Comparison of ENCODE assay signal across 19 mouse cellular contexts in the genomic region with DNA sequence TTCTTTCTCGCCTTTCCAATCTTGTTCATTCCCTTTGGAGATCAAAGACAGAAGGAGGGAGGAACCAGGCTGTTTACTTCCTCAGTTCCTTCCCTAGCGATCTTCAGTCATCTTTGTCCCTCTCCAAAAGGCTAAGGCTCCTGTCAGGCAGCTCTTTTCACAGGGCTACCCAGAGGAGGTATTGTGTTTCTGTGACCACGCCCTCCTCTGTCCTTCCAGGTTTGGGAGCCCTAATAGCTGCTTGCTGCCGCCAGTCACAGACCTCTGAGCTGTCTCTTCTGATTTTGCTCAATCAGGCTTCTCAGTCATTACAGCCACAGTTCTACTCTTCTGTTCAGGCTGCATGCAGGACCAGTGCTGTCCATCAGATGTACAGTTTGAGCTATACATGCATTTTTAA.
DNase-seq lines count a peak whose midpoint lies in the region; ATAC-seq and TF ChIP-seq lines count a peak whose summit lies in the region.
"Had no signal": no experiment of that assay in that cellular context is flagged by ENCODE, and none has a peak within 500 bp of the region (broad histone marks: within the 10 kb centered on the region; RNA-seq: fewer than 3 reads in every experiment).

No protein-coding gene starts in this region.

- H3K4me2 ChIP-seq in midbrain, postnatal 0 days (ENCODE audit: low read depth, low read length, poor library complexity, severe bottlenecking) = no peak overlapping the region
- H3K4me2 ChIP-seq: heart, embryonic 13.5 days; liver, embryonic 11.5 days had no signal

- TF ChIP-seq POLR2A in brain, embryonic 14.5 days (IDR thresholded peaks at IDR 0.05; ENCODE audit: borderline replicate concordance, extremely low read depth, insufficient read depth, insufficient read length, poor library complexity, severe bottlenecking) = no peak

- H3K4me1 ChIP-seq in midbrain, embryonic 10.5 days = peaks cover 27% of the 10 kb centered on the region
- H3K4me1 ChIP-seq in midbrain, postnatal 0 days (ENCODE audit: insufficient read depth, low read length) = no peaks in the 10 kb centered on the region
- H3K4me1 ChIP-seq in embryonic facial prominence, embryonic 10.5 days = peaks cover 8% of the 10 kb centered on the region
- H3K4me1 ChIP-seq: heart, embryonic 13.5 days had no signal

- 1% methylated on average over 4 of the region's 4 CpGs for WGBS in midbrain, embryonic 10.5 days
- WGBS in midbrain, postnatal 0 days = 17% methylated on average over 4 of the region's 4 CpGs
- 3% methylated on average over 4 of the region's 4 CpGs for WGBS in embryonic facial prominence, embryonic 10.5 days

- TF ChIP-seq CTCF in midbrain, postnatal 0 days (IDR thresholded peaks at IDR 0.05) = no peak
- TF ChIP-seq CTCF in brain, embryonic 14.5 days (IDR thresholded peaks at IDR 0.05; ENCODE audit: borderline replicate concordance, extremely low read depth, insufficient read depth, insufficient read length) = no peak

- no peak for ATAC-seq in midbrain, postnatal 0 days (ENCODE audit: low FRiP score)

- H3K27ac ChIP-seq in midbrain, embryonic 10.5 days (replicated peaks) = 0 out of 2 replicates have a peak overlapping the region, but pooled peaks have one; percentile 23
- no peak overlapping the region for H3K27ac ChIP-seq in midbrain, postnatal 0 days (ENCODE audit: low read depth, low read length)
- no peak overlapping the region for H3K27ac ChIP-seq in embryonic facial prominence, embryonic 10.5 days (replicated peaks)
- H3K27ac ChIP-seq: gastrocnemius, adult 2 months; heart, embryonic 13.5 days; layer of hippocampus, adult 2 months had no signal

- no peaks in the 10 kb centered on the region for H3K9me3 ChIP-seq in midbrain, embryonic 10.5 days (replicated peaks)
- no peaks in the 10 kb centered on the region for H3K9me3 ChIP-seq in midbrain, postnatal 0 days (ENCODE audit: low read length)
- H3K9me3 ChIP-seq in embryonic facial prominence, embryonic 10.5 days = no peaks in the 10 kb centered on the region
- H3K9me3 ChIP-seq: heart, embryonic 13.5 days had no signal

- no peaks in the 10 kb centered on the region for H3K36me3 ChIP-seq in midbrain, embryonic 10.5 days
- H3K36me3 ChIP-seq in midbrain, postnatal 0 days (ENCODE audit: insufficient read depth, low read length) = no peaks in the 10 kb centered on the region
- H3K36me3 ChIP-seq in embryonic facial prominence, embryonic 10.5 days (replicated peaks) = no peaks in the 10 kb centered on the region
- H3K36me3 ChIP-seq: heart, embryonic 13.5 days had no signal

- no peaks in the 10 kb centered on the region for H3K27me3 ChIP-seq in midbrain, embryonic 10.5 days (ENCODE audit: low read depth, poor library complexity, severe bottlenecking)
- H3K27me3 ChIP-seq in midbrain, postnatal 0 days (ENCODE audit: insufficient read depth, low read length) = no peaks in the 10 kb centered on the region
- no peaks in the 10 kb centered on the region for H3K27me3 ChIP-seq in embryonic facial prominence, embryonic 10.5 days (replicated peaks; ENCODE audit: low read depth, poor library complexity, severe bottlenecking)

- peak; percentile 51 for DNase-seq in midbrain, embryonic 10.5 days (ENCODE audit: low spot score)
- DNase-seq in midbrain, postnatal 0 days (ENCODE audit: low spot score) = no peak
- peak; percentile 31 for DNase-seq in brain, embryonic 14.5 days (ENCODE audit: low read depth)
- peak; percentile 18 for DNase-seq in embryonic facial prominence, embryonic 10.5 days (ENCODE audit: low spot score)
- no peak for DNase-seq in testis, postnatal 14 days (ENCODE audit: low spot score)
- no peak for DNase-seq in spleen, postnatal 36 days (ENCODE audit: low spot score in 2 of 2)
- no peak for DNase-seq in left cerebral cortex, adult 9 months (ENCODE audit: low spot score in 2 of 2)
- DNase-seq: adrenal gland, postnatal 25 days; cerebellum, adult 2 months; gastrocnemius, adult 2 months; kidney, adult 18-20 months; kidney, postnatal 14 days; left cerebral cortex, postnatal 4 days; lung, adult 18-20 months; lung, postnatal 14 days had no signal

- H3K9ac ChIP-seq in midbrain, postnatal 0 days (replicated peaks; ENCODE audit: low read length, poor library complexity, severe bottlenecking) = no peak overlapping the region
- H3K9ac ChIP-seq: heart, embryonic 13.5 days had no signal

- H3K4me3 ChIP-seq in midbrain, embryonic 10.5 days = no peak overlapping the region
- no peak overlapping the region for H3K4me3 ChIP-seq in midbrain, postnatal 0 days (ENCODE audit: low read depth, low read length)
- no peak overlapping the region for H3K4me3 ChIP-seq in embryonic facial prominence, embryonic 10.5 days
- H3K4me3 ChIP-seq: gastrocnemius, adult 2 months; heart, embryonic 13.5 days; layer of hippocampus, adult 2 months; myocyte had no signal

Comparison
In these comparisons a context has a peak if more than half of its experiments do, and no peak if none do; other contexts are left out.
1. DNase-seq: peak in midbrain, embryonic 10.5 days (single experiment), brain, embryonic 14.5 days (single experiment) and embryonic facial prominence, embryonic 10.5 days (single experiment); none in midbrain, postnatal 0 days (single experiment), testis, postnatal 14 days (single experiment), spleen, postnatal 36 days (0 of 2) and left cerebral cortex, adult 9 months (0 of 2).